Mouse (Mus musculus) cerebellum, adult 18-20 months (tissue): ENCODE data around the gene Gm28035.

ENCODE experiments used
- DNase-seq, 2 experiments: peaks; one replicate each; pipeline ENCODE4 v3.0.0; 2021

The Gm28035 gene

GRCm38 (mm10) chr2:30261921-30262839, 21.8 kb downstream of the Gm28035 start:
- peak in 1 of 2 experiments; percentile 47 for DNase-seq

GRCm38 (mm10) chr2:30262840-30263441, 22.6 kb downstream of the Gm28035 start:
- DNase-seq, result peak; percentile 70 to 80

GRCm38 (mm10) chr2:30263811-30264210, 23.4 kb downstream of the Gm28035 start:
- no peak for DNase-seq

- no peak for DNase-seq
Observed at GRCm38 (mm10) chr2:30264671-30265519, 24.5 kb downstream of the Gm28035 start.

- DNase-seq, result peak; percentile 74 to 76
Observed at GRCm38 (mm10) chr2:30265767-30266253, 25.4 kb downstream of the Gm28035 start, which contains the start of gene Phyhd1. Gene Phyhd1 (plus strand): TSS chr2:30266203.

- peak; percentile 53 for DNase-seq
Observed at GRCm38 (mm10) chr2:30266392-30266941, 26.1 kb downstream of the Gm28035 start.

- no peak for DNase-seq
Observed at GRCm38 (mm10) chr2:30267466-30267865, 27.1 kb downstream of the Gm28035 start.

GRCm38 (mm10) chr2:30268371-30268770, 28.0 kb downstream of the Gm28035 start:
- no peak for DNase-seq

- no peak for DNase-seq
Observed at GRCm38 (mm10) chr2:30269241-30269990, 29.0 kb downstream of the Gm28035 start.

GRCm38 (mm10) chr2:30270134-30270533, 29.8 kb downstream of the Gm28035 start:
- DNase-seq, result peak; percentile 79 to 85

- no peak for DNase-seq
Observed at GRCm38 (mm10) chr2:30280743-30281142, 40.4 kb downstream of the Gm28035 start, which contains the start of gene Gm28038. Gene Gm28038 (plus strand): TSS chr2:30281043.

- DNase-seq, result no peak
Observed at GRCm38 (mm10) chr2:30281651-30282050, 41.3 kb downstream of the Gm28035 start.

GRCm38 (mm10) chr2:30283193-30283592, 42.8 kb downstream of the Gm28035 start:
- DNase-seq, result no peak

GRCm38 (mm10) chr2:30285004-30285403, 44.6 kb downstream of the Gm28035 start:
- DNase-seq, result no peak

- DNase-seq, result peak in 1 of 2 experiments; percentile 42
Observed at GRCm38 (mm10) chr2:30285416-30286181, 45.2 kb downstream of the Gm28035 start.

GRCm38 (mm10) chr2:30286192-30287026, 46.0 kb downstream of the Gm28035 start, which contains the start of the genes Dolk and Nup188:
Gene Dolk (minus strand): TSS chr2:30286334.
Gene Nup188 (plus strand): TSS chr2:30286397.
- DNase-seq, result peak; percentile 96 to 98

GRCm38 (mm10) chr2:30287027-30287373, 46.6 kb downstream of the Gm28035 start:
- peak; percentile 23 to 31 for DNase-seq

GRCm38 (mm10) chr2:30299525-30299924, 59.2 kb downstream of the Gm28035 start:
- no peak for DNase-seq

GRCm38 (mm10) chr2:30299966-30300365, 59.6 kb downstream of the Gm28035 start:
- no peak for DNase-seq

- DNase-seq, result no peak
Observed at GRCm38 (mm10) chr2:30306087-30306486, 65.7 kb downstream of the Gm28035 start.
